Mouse (Mus musculus): ENCODE data around the gene Iqcf1. TPM values are rescaled to one million over a fixed set of nuclear protein-coding genes. Genes with fewer than 3 reads are reported as not detected.

Iqcf1 gene
- total RNA-seq, 2 experiments from 2014 or later = not detected

DNA sequence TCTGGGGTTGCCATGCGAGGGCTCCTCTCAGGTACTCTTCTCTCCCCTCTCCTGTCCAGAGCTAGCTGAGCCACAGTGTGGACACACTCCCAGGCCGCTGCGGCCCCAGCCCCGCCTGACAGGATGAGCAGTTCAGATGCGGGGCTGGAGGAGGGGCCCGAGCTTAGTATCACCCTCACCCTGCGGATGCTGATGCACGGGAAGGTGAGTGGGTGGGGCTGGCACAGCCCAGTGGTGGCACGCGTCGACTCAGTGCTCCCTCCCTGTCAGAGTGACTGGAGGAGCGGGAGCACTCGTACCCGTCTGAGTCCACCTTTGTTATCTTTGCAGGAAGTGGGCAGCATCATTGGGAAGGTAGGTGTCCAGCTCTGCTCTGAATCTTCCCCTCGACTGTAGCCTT is 39.8 kb upstream of the Iqcf1 start:
- intact Hi-C loops (cut with DNase I) = no loop called here
- Histone ChIP-seq H3K4me3 (no peak overlapping the region), H3K27ac (peak overlapping the region; percentile 28; the same call in 1 of the 2 replicates)
- no peak for TF ChIP-seq CTCF (IDR thresholded peaks at IDR 0.05)
- DNase-seq = no peak

DNA sequence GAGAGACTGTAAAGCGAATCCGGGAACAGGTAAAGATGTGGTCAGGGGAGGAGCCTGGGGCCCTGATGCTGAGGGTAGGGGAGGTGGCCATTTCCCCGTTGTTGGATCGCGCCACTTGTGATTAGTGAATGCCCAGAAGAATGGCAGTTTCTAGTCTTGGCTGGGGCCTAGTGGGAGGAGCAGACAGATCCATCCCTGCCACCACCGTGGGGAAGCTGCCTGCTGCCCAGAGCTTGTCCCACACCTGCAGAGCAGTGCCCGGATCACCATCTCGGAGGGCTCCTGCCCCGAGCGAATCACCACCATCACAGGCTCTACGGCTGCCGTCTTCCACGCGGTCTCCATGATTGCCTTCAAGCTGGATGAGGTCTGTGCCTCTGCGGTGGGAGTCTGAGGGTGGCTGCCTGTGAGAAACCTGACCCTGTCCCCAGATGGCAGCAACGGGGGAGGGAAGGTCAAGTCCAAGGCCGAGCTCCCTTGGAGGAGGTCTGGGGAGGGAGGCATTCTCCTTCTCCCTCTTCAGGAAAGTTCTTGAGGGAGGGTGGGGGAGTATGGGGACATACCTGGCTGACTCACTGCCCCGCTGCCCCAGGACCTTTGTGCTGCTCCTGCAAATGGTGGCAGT is 39.3 kb upstream of the Iqcf1 start:
- intact Hi-C loops (cut with DNase I) = no loop called here
- DNase-seq = peak; percentile 59
- Histone ChIP-seq H3K27ac (peak overlapping the region; percentile 28; the same call in 1 of the 2 replicates), H3K4me3 (no peak overlapping the region)
- no peak for TF ChIP-seq CTCF (IDR thresholded peaks at IDR 0.05)

DNA sequence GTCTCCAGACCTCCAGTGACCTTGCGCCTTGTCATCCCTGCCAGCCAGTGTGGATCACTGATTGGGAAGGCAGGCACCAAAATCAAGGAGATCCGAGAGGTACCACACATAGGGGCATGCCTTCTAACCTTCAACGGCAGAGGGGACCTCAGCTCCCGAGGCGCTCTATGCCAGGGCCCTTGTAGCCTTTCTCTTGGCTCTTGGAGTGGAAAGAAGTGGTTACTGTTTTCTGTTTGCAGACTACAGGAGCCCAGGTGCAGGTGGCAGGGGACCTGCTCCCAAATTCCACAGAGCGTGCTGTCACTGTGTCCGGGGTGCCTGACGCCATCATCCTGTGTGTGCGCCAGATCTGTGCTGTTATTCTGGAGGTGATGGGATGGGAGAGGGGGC is 38.7 kb upstream of the Iqcf1 start:
- peak overlapping the region; percentile 28; the same call in 1 of the 2 replicates for H3K27ac ChIP-seq
- no peak for DNase-seq
- no peak overlapping the region for H3K4me3 ChIP-seq
- intact Hi-C loops (cut with DNase I) = no loop called here
- no peak for TF ChIP-seq CTCF (IDR thresholded peaks at IDR 0.05)

DNA sequence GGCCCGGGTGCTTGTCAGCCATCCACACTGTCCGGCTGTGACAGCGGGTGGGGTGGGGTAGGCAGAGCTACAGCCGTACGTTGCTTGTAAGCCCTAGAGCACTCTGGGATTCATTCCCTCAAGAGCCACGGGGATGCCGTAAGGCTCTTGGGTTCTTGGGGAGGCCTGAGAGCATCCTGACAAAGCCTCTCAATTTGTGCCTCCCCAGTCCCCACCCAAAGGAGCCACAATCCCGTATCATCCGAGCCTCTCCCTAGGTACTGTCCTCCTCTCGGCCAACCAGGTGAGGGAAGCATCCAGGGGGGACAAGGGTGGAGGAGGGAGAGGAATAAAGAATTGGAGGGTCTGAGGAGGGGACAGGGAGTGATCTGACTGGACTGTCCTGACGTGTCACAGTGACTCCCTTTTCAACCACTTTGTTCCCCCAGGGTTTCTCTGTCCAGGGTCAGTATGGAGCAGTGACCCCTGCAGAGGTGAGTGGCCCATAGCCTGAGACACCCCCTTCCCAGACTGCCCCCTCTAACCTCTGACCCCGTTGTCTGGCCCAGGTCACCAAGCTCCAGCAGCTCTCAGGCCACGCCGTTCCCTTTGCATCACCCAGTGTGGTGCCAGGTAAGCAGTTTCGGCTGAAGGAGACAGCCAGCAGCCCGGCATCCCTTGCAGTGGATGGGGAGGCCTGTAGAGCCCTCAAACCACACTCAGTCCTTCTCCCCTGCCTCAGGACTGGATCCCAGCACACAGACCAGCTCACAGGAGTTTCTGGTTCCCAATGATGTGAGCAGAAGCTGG is 37.9 kb upstream of the Iqcf1 start:
- no peak for DNase-seq
- H3K4me3 ChIP-seq = no peak overlapping the region
- intact Hi-C loops (cut with DNase I) = no loop called here
- no peak overlapping the region for H3K27ac ChIP-seq
- TF ChIP-seq CTCF (IDR thresholded peaks at IDR 0.05) = no peak

DNA sequence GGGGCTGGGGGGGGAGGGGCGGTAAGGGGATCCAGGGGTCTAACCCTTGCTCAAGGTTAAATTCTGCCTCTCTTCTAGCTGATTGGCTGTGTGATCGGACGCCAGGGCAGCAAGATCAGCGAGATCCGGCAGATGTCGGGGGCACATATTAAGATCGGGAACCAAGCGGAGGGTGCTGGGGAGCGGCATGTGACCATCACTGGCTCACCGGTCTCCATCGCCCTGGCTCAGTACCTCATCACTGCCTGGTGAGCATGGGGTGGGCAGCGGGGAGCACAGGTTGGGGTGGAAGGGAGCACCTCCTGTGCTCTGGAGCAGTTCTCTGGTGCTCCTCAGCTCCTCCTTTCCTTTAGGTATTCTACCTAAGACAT is 37.4 kb upstream of the Iqcf1 start:
- no peak for TF ChIP-seq CTCF (IDR thresholded peaks at IDR 0.05)
- intact Hi-C loops (cut with DNase I) = no loop called here
- no peak for DNase-seq
- H3K27ac ChIP-seq = no peak overlapping the region
- H3K4me3 ChIP-seq = no peak overlapping the region

DNA sequence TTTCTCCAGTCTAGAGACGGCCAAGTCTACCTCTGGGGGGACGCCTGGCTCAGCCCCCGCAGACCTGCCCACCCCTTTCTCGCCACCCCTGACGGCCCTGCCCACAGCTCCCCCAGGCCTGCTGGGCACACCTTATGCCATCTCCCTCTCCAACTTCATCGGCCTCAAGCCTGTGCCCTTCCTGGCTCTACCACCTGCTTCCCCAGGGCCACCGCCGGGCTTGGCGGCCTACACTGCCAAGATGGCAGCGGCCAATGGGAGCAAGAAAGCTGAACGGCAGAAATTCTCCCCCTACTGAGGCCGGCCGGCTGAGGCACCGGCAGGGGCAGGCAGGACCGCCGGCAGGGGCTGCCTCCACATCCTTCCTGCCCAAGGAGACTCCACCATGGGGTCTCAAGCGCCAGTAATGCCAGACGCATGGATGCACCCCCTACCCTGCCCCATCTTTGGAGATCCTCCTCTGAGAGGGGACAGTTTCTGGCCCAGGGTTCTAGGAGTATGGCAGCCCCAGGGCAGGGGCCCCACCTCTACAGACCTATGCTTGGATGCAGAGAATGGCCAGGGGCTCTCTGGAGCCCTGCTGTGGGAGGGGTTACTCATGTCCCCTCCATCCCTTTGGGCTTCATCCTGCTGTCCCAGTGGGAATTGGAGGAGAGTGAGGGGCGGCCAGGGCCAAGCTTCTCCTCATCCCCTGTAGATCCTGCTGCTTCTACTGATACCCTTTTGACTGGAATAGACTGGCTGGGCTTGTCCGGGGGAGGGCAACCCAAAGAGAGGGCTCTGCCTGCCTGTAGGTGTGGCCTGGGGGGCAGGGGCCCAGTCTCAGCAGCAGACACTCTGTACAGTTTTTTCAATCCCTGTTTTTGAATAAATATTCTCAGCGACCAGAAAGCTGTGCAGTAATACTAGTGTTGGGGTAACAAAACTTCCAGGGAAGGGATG is 36.4 kb upstream of the Iqcf1 start:
- H3K4me3 ChIP-seq = no peak overlapping the region
- no peak for DNase-seq
- no peak overlapping the region for H3K27ac ChIP-seq
- intact Hi-C loops (cut with DNase I) = no loop called here
- no peak for TF ChIP-seq CTCF (IDR thresholded peaks at IDR 0.05)

DNA sequence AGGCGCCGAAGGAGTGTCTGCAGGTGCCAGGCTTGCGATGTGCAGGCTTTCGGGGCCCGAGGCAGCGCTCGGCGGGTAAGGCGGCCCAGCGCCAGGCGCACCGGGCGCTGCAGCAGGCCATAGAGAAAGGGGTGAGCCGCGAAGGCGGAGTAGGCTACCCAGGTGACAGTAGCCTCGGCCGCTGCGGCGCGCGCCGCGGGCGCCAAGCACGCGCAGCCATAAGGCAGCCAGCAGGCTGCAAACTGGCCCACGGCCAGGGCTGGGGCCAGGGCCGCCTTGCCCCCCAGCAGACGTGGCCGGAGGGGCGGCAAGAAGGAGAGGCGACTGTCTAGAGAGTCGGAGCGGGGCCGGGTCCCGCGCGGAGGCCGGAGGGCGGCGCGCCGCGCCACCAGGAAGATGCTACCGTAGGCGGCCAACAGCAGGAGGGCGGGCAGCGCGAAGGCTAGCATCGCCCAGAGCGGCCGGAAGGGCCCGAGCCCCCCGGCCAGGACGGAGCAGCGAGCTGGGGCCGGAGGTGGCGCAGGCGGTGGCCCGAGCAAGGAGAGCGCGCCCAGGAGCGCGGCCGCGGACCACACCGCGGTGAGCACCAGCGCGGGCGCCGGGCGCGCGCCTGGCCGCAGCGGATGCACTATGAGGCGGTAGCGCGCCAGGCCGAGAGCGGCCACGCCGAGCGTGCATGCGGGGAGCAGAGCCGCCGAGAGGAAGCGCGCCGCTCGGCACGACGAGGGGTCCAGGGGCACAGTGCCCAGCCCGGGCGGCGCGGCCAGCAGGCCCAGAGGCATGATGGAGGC is 34.8 kb upstream of the Iqcf1 start:
- Histone ChIP-seq H3K27ac (peak overlapping the region; percentile 70), H3K4me3 (peak overlapping the region; percentile 84)
- no peak for TF ChIP-seq CTCF (IDR thresholded peaks at IDR 0.05)
- intact Hi-C loops (cut with DNase I) = no loop called here
- peak; percentile 81 for DNase-seq

DNA sequence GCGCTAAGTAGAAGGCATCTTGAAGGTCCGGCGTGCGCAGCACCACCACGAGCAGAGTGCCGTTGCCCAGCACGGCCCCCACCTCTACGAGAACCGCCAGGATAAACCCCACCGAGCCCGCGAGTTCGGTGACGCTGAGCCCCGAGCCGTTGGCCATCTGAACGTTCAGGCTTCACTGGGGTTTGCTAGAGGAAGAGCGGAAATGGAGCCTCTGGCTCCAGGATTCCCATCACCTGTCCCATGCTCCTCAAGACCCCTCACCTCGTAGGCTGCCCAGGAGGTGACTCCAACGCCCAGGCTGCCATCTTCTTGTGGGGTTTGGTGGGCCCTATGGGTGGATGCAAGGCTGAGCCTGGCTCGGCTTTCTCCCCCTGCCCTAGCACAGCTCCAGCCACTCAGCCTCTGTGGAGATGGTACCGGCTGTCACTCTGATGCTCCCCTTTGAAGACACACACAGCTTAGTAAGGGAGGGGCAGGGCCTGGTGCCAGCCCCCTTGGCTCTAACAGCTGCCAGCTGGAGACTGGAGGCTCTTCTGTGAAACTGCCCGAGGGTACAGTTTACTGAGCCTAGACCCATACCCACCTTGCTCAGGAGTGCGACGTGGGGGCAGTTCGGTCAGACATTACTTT is 34.1 kb upstream of the Iqcf1 start, which contains the start of gene Gpr62:
Gene Gpr62, minus strand, starts transcription at position 368 of the 630 bp plus-strand sequence.
- DNase-seq = peak; percentile 82
- intact Hi-C loops (cut with DNase I) = no loop called here
- Histone ChIP-seq H3K27ac (peak within 1 kb of the TSS; percentile 70), H3K4me3 (peak within 1 kb of the TSS; percentile 84)
- TF ChIP-seq CTCF (IDR thresholded peaks at IDR 0.05) = no peak

DNA sequence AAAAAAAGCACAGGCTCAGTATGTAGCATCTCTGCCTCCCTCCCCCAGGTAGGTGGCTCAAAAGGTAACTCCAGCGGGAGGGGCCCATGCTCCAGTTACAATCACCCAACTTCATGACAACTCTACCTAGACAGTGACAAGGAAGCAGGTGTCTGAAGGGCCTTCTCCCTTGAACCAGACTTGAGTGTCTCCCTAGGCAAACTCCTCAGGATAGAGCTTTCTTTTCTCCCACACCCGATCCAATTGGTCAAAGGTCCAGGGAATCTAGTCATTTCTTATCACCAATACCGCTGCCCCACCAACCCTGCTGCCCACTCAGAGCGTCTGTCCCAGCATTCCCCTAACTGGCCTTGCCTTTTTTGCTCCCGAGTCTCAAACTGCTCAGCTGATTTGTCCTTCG is 33.0 kb upstream of the Iqcf1 start:
- Histone ChIP-seq H3K27ac (no peak overlapping the region), H3K4me3 (no peak overlapping the region)
- intact Hi-C loops (cut with DNase I) = no loop called here
- TF ChIP-seq CTCF (IDR thresholded peaks at IDR 0.05) = no peak
- no peak for DNase-seq

DNA sequence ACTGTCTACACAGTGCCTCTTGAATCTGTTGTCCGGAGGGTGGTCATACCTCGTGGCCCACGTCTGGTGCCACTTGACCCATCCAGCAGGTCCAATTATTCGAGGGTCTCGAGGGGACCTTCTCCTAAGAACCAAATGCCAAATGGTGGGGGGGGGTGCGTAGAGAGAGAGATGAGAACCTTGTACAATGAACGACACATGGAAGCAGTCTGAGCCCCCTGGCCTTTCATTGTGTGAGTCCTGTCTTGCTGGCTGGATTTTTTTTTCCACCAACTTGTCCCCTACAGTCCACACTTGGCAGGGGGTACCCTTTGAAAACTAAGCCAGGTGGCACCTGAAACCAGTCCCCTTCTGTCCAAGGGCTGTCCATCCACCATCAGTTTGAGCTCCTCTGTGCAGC is 32.0 kb upstream of the Iqcf1 start:
- H3K27ac ChIP-seq = no peak overlapping the region
- no peak for DNase-seq
- no peak for TF ChIP-seq CTCF (IDR thresholded peaks at IDR 0.05)
- intact Hi-C loops (cut with DNase I) = no loop called here
- H3K4me3 ChIP-seq = no peak overlapping the region

DNA sequence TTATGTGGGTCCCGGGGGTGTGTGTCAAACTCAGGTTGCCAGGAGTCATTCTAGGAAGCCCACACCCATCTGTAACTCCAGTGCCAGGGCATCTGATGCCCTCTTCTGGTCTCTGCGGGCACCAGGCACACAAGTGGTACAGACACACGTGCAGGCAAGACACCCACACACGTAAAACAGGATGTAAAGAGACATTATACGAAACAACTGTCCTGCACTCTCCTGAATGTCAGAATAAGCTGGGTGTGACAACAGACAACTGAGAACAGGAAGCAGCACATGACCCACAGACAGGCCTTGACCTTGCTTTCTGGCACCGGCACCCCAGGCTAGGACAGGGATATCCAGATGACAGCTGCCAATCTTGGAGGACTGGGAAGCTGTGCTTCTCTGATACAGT is 30.4 kb upstream of the Iqcf1 start:
- Histone ChIP-seq H3K4me3 (no peak overlapping the region), H3K27ac (peak overlapping the region; percentile 24; the same call in 1 of the 2 replicates)
- DNase-seq = peak; percentile 42
- peak; percentile 19; the same call in 1 of the 2 replicates for TF ChIP-seq CTCF (IDR thresholded peaks at IDR 0.05)
- intact Hi-C loops (cut with DNase I) = no loop called here
